Mouse (Mus musculus): ENCODE data around the gene Helb.

DNA sequence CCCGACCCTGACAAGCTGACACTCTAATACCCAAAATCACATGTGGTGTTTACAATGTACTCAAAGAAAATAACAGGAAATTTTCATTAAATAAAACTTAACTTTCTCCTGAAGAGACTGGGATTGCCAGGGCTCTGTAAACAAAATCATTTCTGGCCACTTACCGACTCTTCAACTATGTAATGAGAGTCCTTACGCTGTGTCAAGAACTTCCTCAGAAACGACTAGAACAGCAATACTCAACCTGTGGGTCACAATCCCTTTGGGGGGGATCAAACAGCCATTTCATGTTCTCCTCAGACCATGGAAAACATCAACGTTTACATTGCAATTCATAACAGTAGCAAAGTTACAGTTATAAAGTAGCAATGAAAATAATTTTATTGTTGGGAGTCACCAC is 15.2 kb downstream of the Helb start:
- TF ChIP-seq GATA1 (IDR thresholded peaks at IDR 0.05; ENCODE audit: low read length), result no peak
- no peak for TF ChIP-seq TAL1 (IDR thresholded peaks at IDR 0.05; ENCODE audit: low read length)

All from erythroblast, embryonic 14.5 days (primary cell).